Mouse (Mus musculus): ENCODE measurements around the gene H2-Eb2.

H2-Eb2 gene

DNA sequence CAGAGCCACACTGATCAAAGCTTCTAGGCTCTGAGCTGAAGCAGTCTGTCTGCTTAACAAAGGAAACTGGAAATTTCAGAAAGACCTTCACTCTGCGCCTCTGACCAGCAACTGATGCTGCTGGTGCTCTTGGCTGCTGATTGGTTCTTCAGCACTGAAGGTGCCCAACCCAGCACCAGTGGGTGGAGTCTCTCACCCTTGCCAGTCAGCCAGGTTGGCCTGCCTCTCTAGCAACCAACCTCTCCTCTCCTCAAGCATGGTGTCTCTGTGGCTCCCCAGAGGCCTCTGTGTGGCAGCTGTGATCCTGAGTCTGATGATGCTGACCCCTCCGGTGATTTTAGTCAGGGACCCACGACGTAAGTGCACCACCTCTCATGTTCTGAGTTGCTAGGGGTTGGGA, at the start of gene H2-Eb2:
TSS of gene H2-Eb2 (plus strand) at position 230 of the 400 bp plus-strand sequence.
- no peak for DNase-seq

DNA sequence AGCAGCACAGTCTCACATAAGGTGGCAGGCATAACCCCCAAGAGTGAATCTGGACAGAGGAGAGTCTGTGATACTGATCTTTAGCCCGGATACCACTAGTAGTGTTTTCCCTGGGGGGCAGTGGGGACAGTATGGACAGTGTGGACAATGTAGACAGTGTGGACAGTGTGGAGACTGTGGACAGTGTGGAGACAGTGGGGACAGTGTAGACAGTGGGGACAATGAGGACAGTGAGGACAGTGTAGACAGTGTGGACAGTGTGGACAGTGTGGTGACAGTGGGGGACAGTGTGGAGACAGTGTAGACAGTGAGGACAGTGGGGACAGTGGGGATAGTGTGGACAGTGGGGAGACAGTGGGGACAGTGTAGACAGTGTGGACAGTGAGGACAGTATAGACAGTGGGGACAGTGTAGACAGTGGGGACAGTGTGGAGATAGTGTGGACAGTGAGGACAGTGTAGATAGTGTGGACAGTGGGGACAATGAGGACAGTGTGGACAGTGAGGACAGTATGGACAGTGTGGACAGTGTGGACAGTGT, 44.9 kb upstream of the H2-Eb2 start:
- no peak for DNase-seq

DNA sequence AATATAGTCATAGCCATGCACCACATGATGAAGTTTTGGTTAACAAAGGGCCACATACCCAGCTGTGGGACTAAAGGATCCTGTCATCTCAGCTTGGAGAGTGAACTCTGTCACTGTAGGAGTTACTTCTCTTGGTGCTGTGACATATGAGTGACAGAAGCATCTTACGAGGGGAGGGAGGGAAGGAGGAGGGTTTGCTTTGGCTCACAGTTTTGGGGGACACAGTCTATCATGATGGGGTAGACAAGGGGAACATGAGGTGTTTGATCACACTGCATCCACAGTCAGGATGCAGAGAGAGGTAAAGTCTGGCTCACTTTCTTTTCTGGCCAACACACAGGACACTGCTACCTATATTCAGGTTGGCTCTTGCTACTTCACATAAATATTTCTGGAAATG, 43.6 kb upstream of the H2-Eb2 start:
- DNase-seq = no peak

DNA sequence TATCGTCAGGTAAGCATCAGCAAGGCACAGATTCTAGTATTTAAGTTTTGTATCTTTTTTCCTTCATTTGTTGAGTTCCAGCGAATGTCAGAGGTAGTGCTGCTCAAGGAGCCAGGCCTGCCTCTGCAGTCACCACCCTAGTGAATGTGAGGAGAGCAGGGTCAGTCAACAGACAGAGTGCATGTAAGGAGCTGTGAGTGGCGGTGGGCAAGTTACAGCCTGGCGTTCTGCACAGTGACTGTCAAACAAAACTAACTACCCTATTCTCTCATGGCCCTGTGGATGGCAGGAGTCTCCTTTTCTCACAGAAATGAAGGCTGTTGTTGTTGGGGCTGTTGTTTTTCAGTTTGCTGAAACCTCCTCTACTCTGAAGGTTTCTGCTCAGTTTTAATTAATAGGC, 40.1 kb upstream of the H2-Eb2 start:
- no peak for DNase-seq

DNA sequence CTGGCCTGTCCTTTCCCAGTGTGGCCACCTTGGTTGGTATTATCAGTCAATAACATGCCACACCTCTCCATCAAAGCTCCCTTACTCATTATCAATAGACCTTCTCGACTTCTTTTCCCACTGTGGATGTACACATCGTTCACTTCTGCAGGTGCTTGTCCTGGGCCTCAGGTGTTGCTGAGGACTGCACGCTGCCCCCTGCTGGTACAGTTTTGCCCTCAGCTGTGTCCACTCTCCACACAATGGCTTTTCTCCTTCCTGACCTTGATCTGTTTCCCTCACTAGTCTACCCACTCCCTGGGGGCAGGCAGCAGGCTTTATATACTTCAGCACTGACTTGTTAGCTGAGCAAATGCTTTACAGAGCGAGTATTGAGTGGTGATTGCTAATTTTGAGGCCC, 39.6 kb upstream of the H2-Eb2 start:
- DNase-seq = no peak

DNA sequence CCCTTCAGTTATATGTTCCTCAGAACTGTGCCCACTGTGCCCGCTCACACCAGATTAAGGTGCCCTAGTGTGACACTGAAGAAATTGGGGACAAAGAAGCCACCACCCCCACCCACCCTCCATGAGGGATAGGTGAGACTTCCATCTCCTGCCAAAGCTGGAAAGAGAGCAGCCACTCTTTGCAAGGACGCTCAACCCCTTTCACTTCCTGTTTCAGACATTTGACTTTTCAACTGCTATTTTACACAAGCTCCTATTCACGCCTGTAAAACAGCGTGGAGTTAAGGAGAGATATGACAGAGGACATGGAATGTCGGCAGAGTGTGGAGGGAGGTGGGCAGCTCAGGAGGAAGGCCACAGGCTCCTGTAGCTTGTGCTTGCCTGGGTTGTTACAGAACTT, 39.0 kb upstream of the H2-Eb2 start:
- DNase-seq = no peak

DNA sequence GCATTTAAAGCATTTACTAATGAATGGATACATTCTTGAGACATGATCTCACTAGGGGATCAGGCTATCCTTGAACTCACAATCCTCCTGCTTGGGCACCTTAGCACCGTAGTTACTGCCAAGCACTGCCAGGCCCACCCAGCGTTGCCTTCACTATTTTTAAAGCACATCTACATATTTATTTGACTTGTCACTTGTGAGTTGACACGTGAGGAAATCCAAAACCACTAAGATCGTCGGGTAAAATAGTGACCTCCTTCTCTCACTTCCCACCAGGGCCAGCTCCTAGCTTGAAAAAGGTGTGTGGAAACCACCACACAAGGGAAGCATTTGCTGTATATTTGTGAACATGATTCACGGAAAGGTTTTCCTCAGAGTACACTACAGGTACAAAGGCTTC, 38.5 kb upstream of the H2-Eb2 start:
- no peak for DNase-seq

DNA sequence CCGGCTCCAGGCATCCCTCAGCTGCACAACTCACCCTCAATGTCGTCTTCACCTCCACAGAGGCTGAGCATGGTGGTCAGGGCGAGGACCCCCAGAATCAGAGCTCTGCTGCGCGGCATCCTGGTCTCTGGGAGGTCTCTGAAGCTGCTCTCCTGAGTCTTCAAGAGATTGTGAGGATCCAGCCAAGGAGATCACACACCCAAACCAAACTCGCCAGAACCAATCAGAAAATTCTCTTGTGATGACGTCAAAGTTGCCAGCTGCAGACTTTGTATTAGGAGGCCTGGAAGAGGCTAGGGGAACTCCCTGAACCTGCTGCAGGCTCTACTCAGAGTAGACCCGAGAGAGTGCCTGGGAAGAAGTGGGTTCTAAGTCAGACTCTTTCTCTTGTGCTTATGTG, 37.8 kb upstream of the H2-Eb2 start, which contains the start of gene H2-Aa:
TSS of gene H2-Aa (minus strand) at position 176 of the 400 bp plus-strand sequence.
- DNase-seq = peak; percentile 38

DNA sequence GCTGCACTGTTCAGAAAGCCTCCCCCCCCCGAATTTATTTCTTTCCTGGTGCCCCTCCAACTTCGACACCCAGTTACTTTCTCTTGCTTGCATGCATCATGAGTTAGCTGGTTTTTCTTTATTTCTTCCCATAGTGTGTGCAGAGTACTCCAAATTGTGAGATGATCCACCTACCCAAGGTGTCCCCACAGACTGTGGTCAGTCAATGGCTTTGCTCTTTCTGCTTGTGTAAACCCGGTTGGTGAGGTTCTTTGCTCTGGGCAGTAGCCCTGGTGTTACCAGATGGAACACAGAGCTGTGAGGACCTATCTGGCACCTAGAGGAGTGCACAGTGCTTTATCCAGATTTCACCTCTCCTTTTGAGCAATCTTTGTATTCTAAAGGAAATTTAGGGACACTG, 37.3 kb upstream of the H2-Eb2 start:
- no peak for DNase-seq

DNA sequence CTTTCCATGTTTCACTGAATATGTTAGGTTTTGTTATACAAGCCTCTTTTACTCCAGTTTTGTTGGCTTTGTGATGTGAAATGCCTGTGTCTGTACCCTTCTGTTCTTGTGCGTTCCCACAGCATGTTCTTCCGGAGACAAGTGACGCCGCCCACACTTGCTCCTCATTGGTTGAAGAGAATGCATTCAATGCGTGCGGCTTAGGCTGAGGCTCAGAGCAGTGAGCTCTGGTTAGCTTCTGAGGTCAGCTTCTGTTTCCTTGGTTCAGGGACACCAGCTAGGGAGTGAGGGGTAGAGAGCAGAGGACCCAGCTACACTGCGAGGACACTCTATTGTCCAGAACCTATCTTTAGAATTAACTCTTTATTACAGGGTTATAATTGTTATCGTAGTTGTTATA, 33.9 kb upstream of the H2-Eb2 start:
- peak; percentile 23 for DNase-seq

DNA sequence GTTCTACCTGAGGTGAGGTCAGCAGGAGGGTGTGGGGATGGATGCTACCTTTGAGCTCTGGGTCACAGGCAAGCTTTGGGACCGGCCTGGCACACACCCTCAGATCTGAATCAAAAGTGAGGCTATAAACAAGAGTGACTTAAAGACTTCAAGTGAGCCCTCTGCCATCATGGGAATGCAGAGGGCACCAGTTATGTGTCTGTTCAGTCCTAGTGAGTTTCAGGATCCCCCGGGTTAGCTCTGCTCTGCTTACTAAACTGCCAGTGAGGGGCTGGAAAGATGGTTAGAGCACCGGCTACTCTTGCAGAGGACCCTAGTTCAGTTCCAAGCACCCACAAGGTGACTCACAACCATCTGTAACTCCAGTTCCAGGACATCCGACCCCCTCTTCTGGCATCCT, 32.9 kb upstream of the H2-Eb2 start:
- DNase-seq = no peak

DNA sequence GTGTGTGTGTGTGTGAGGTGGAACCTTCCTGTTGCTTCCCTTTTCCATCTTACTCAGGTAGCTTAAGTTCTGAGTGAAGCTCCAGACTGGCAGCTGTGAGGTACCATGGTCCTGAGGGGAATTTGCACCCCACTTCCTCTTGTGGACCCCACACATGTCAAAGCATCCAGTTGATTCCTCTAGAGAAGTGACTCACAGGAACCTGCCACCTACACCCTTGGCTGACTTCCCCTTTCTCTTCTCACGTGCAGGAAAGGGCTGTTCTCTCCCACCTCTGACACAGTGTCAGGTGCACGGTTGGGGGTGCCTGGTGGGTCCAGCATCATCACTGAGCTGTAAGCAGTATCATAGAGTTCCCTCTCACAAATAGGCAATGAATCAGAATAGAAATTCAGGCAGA, 31.9 kb upstream of the H2-Eb2 start:
- no peak for DNase-seq

DNA sequence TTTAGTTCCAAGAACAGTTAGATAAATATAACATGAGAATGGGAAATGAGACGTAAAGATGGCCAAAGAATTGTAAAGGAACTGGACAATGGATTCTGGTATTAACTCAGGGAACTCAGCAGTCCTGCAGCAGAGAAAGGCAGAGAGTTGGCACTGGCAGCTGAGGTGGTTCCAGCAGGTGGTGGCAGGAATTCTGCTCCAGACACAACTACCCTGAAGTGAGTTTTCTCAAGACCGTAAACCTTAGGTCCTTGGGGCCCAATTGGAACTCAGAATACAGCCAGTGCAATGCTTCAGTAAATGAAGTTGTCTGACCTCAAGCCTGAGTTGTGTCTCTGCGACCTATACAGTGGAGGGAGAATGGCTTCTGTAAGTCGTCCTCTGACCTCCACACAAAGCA, 31.2 kb upstream of the H2-Eb2 start:
- DNase-seq = no peak

DNA sequence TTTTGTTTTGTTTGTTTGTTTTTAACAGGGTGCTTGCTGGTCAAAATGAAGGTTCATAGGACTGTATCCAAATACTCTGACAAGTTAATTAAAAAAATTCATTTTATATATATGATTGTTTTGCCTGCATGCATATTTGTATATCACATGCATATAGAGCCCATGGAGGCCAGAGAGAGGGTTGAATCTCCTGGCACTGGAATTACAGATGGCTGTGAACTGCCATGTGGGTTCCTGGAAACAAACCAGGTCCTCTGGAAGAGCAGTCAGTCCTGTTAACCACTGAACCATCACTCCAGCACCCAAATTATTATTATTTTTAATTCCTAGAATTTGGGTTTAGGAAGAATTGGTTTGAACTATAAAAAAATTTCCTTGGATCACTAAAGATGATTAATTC, 30.2 kb upstream of the H2-Eb2 start:
- no peak for DNase-seq

DNA sequence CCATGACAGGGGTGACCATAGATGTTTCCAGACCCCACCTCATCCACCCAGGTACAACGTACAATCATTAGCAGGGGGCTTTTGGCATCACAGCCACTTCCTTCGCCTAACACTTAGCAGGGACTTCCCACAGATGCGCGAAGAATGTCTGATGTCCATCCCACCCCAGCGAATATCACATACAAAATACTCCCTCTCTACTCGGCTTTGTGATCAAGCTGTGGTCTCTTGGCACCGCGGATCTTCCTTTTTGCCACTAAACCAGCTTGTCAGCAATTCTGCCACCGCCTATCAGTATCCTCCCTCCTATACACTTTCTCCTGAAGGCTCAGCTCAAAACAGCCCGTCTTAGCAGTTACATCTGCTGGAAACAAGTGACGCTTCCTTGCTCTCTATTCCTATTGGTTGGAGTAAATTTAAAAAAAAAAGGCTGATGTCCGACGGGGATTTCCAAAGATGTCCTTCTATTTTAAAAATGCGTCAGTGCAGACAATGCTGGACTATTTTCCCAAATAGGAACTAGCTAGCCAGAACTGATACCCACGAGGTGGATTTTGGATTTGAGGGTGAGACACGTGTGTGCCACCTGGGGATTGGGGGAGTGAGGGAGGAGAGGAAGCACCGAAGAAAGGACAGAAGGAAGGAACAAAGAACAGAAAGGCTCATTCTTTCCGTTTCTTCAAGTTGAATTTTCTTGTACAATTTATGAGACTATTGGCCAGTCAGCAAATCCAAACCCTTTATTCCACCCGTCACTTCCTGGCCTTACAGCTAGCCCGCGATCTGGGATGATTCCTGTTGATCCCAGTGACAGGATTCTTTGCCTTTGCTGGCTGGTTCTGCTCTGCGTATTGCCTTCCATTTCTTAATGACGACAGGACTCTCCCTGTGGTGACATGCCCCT, 29.3 kb upstream of the H2-Eb2 start:
- DNase-seq = no peak

DNA sequence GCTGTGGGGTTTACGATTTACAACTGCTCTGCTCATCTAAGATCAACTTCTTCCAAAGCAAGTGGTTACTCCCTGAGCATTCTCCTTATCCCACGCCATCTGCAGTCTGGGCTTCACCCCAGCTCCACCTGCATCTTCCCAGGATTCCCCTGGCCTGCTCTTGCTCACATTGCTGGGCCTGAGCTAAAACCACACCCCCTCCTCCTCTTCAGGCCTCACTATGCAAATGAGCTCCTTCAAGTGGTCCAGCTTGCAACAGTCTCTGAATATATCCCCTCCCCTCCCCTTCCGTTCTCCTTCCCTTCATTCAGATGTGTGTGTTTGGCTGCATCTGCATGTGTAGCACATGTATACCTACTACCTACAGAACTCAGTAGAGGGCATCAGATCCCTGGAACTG, 26.1 kb upstream of the H2-Eb2 start:
- DNase-seq = no peak

DNA sequence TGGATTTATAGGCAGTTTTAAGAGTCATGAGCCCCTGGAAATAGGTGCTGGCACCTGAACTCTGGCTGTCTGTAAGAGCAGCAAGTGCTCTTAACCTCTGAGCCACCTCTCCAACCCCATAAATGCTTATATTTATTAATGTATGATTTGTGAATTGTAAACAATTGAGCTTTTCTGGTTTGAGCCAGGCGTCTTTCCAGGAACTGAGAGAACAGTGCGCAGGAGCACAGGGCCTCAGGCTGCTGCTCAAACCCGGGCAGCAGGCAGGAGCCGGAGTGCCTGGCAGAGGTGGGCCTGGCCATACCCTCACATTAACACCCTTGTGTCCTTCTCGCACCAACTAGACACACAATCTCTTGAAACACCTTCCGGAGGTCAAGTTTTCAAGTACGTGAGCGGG, 25.4 kb upstream of the H2-Eb2 start:
- DNase-seq = no peak

DNA sequence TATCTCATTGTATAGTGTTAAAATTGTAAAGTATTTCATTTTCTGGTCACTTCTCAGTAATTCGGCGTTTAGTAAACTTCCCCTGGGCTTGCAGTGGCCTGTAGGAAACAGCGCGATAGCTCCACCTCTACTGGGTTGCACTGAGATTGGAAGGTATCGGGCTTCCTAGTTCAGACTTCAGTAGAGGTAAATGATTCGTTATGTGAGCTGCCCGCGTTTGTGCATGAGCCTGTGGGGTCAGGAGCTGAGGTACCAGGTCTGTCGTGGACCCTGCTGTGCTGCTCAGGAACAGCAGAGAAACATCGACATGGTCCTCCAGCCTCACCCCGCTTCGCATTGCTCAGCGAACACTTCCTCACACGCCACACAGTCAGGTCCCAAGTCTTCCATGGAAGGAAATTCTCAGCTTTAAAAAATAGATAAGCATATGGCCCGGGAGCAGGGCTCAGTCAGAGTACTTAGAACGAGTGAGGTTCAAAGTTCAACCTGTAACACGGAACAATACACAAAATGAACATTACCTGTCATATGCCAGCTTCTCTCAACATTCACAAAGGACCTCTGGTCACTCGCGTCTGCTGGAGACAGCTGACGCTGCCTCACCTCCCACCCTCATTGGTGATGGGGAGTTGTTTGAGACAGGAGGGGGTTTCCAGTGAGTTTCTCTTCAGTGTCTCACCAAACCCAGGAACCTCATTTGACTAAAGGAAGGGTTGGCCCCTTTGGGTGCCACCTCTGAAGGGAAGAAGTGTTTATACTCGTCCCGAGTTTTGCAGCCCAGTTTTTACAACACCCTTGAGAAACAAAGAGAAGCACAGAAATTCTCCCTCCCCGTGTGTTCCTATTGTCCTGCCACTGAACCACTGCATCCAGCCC, 24.5 kb upstream of the H2-Eb2 start:
- no peak for DNase-seq

DNA sequence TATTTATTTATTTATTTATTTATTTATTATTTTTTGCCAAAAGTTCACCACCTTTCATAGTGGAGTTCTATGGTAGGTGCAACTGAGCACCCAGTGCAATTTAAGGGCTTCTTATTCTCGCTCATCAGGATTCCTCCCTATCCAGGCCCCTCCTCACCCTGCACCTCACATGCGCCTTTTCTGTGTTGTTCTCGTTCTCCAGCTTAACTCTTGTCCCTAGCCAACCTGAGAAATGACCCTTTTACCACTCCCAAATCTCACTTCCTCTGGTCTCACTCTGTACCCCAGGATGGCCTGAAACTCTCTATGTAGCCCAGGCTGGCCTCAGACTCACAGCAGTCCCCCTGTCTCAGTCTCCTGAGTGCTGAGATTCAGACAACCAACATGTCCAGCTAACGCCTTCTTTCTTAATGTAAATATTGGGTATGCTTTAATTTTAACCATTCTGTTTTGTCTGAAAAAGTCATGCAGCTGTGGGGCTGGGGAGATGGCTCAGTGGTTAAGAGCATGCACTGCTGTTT, 23.7 kb upstream of the H2-Eb2 start:
- no peak for DNase-seq

DNA sequence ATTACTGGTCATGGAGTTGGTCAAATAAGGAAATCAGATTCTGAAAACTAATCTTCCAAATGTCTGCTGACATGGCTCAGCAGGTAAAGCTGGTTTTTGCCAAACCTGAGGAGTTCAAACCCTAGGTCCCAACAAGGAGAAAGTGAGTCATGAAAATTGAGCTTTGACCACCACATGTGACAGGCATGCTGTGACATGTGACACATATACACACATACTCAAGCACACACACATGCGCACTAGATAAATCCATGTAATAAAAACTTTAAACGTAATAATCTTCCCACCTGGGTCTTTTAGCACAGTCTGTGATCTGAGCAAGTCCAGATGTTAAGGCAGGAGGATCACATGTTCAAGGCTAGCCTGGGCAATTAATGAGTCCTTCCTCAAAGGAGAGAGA, 21.7 kb upstream of the H2-Eb2 start:
- DNase-seq = no peak

DNA sequence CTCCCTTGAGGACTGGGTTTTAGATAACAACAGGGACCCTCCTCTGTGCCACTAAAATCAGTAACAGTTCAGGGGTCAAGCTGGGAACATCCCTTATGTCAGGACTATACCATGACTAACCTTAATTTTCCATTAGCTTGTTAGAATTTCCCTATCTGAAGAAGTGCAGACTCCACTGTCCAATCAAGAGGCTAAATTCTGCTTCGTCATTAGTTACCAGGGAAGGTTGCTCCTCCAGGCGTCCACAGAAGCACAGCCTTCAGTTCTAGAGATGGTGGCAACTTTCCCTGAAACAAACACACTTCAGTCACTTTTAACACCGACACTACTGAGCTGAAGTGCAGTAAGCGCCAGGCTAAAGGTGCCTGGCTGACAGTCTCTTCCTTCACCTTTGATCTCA, 20.7 kb upstream of the H2-Eb2 start:
- peak; percentile 26 for DNase-seq

DNA sequence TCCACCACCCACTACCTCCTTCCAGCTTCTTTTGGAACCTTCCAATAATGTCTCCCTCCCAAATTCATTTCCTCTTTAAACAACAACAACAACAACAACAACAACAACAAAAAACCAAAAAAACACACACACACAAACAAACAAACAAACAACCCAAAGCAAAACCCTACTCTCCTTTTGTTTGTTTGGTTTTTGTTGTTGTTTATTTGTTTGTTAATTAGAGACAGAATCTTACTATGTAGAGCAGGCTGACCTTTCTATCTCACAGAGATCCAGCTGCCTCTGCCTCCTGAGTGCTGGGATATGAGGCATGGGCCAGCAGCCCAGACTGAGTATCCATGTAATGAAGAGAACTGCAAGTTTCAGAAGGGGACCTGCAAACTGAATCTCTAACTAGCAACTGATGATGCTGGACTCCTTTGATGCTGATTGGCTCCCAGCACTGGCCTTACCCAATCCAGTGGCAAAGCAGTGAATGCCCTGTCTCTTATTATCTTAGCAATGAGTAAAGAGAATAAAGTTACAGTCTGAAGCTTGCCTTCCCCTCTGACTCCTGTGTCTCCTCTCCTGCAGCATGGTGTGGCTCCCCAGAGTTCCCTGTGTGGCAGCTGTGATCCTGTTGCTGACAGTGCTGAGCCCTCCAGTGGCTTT, 20.0 kb upstream of the H2-Eb2 start, which contains the start of gene H2-Eb1:
TSS of gene H2-Eb1 (plus strand) at position 488 of the 651 bp plus-strand sequence.
- peak; percentile 39 for DNase-seq

DNA sequence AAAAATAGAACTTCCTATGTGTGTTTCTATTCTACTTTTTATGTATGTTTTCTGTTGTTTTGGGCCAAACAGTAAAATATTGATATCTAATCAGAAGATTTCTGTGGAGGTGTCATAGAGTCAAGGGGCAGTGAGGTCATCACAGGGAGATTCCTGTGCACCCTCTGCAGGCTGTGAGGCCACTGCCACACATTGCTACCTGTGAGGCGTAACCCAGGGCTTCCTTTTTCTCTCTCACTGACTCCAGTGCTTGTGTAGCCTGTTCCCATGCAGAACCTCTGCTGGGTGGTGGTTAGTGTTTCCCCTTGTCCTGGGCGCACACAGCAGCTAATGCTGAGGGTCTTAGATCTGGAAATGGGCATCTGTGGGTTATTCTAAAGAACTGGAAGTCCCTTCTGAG, 19.1 kb upstream of the H2-Eb2 start:
- no peak for DNase-seq
